Mouse (Mus musculus) heart, embryonic 14.5 days (tissue): ENCODE data around the gene Creb5. TPM values are rescaled to one million over a fixed set of nuclear protein-coding genes. Genes with fewer than 3 reads are reported as not detected.

Experiments used
- ATAC-seq: fragments of 200-750 bp; cut with Nextera tagmentation; 2 replicates; pipeline ENCODE4 v1.8.0; 2017; ENCODE audit warnings: low read depth, moderate TSS enrichment; ENCODE audit not compliant: insufficient number of reproducible peaks, insufficient read depth, low FRiP score
- H3K27ac ChIP-seq, 2 experiments: fragments of 200-500 bp in 1 of 2; fragments of 300-500 bp in 1 of 2; sonication (generic) in 1 of 2; replicated peaks in 1 of 2; 2 replicates each; pipeline ENCODE4 v1.5.1; 2012 to 2014; ENCODE audit warnings: low read depth in 2 of 2, low read length in 2 of 2, control low read depth in 1 of 2, mild to moderate bottlenecking in 1 of 2, mixed read lengths in 1 of 2; ENCODE audit not compliant: control insufficient read depth in 1 of 2, insufficient read depth in 1 of 2
- H3K27me3 ChIP-seq: fragments of 300-500 bp; sonication (generic); 2 replicates; pipeline ENCODE4 v1.6.1; 2014; ENCODE audit warnings: mild to moderate bottlenecking, low read length, control low read depth; ENCODE audit not compliant: control insufficient read depth, insufficient read depth
- H3K36me3 ChIP-seq: fragments of 300-500 bp; sonication (generic); 2 replicates; pipeline ENCODE4 v1.6.1; 2014; ENCODE audit warnings: mild to moderate bottlenecking, control low read depth, low read length, mixed read lengths; ENCODE audit not compliant: control insufficient read depth, insufficient read depth
- H3K4me1 ChIP-seq, 2 experiments: fragments of 200-500 bp in 1 of 2; fragments of 300-500 bp in 1 of 2; sonication (generic) in 1 of 2; 2 replicates each; pipeline ENCODE4 v1.6.1; 2012 to 2014; ENCODE audit warnings: low read length in 2 of 2, control low read depth in 1 of 2, mixed read lengths in 1 of 2; ENCODE audit not compliant: control insufficient read depth in 2 of 2, insufficient read depth in 2 of 2
- H3K4me2 ChIP-seq: fragments of 300-500 bp; sonication (generic); 2 replicates; pipeline ENCODE4 v1.6.1; 2014; ENCODE audit warnings: mild to moderate bottlenecking, low read length
- H3K4me3 ChIP-seq, 2 experiments: fragments of 200-500 bp in 1 of 2; fragments of 300-500 bp in 1 of 2; sonication (generic) in 1 of 2; 2 replicates each; pipeline ENCODE4 v1.5.1; 2012 to 2014; ENCODE audit warnings: low read length in 2 of 2, mild to moderate bottlenecking in 2 of 2, control low read depth in 1 of 2, low read depth in 1 of 2, moderate library complexity in 1 of 2; ENCODE audit not compliant: control insufficient read depth in 1 of 2, insufficient read depth in 1 of 2
- H3K9ac ChIP-seq: fragments of 300-500 bp; sonication (generic); 2 replicates; pipeline ENCODE4 v1.6.1; 2014; ENCODE audit warnings: mild to moderate bottlenecking, low read length
- H3K9me3 ChIP-seq: fragments of 300-500 bp; sonication (generic); 2 replicates; pipeline ENCODE4 v1.6.1; 2016; ENCODE audit warnings: low read length, control low read depth; ENCODE audit not compliant: control insufficient read depth
- WGBS: fragments of 180-500 bp; shearing (Covaris S2); extraction: QIAGEN DNeasy Blood & Tissue Kit; methylation state at CpG from one replicate; pipeline ENCODE4 v1.1.7; 2014; 5-methylcytosine and 5-hydroxymethylcytosine counted together
- polyA plus RNA-seq: library from polyadenylated mRNA; unstranded; fragments of >200 nt; fragmentation: Nextera tagmentation; extraction: Ambion mirVana; gene quantifications from 2 replicates; pipeline ENCODE4 v1.2.1, GENCODE M21; 2014

Creb5 gene
- polyA plus RNA-seq, 1 experiment from 2014 or later, result 38.3 TPM

DNA sequence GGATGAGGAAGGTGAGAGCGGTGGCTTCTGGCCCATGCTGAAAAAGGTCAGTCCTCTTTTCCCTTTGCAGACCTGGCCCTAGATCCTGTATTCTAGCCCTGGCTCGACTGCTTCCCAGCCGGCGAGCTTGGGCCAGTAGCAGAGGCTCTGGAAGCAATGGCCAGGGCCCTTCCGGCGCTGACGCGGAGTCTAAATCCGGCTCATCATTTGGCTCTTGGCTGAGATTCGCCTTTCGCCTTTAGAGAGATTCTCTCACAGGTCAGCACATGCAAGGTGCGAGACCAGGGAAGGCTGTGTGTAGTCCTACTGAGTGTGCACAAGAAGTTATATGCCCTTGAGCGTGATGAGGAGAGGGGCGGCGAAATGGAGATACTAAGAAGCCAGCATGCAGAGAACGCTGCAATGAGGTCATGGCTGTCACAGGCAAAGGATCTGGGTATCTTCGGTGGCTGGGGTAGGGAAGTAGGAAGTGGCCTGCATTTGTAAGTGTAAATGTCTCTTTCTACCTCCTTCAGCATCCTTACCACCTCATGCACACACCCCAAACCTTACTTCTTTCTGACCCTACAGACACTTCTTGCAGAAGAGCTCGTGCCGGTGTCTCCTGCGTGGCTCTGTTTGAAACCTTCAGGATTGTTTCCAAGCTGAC, 557 bp upstream of the Creb5 start:
- no peak for ATAC-seq
- peak overlapping the region; percentile 84 to 93 for H3K27ac ChIP-seq
- H3K4me2 ChIP-seq, result peak overlapping the region; percentile 87
- H3K4me1 ChIP-seq, result peaks cover 4 to 17% of the 10 kb centered on the region in 2 experiments
- WGBS, result 2% methylated on average over 20 of the region's 20 CpGs
- H3K27me3 ChIP-seq, result no peaks in the 10 kb centered on the region; the same call in 1 of the 2 replicates
- no peaks in the 10 kb centered on the region for H3K36me3 ChIP-seq
- H3K9ac ChIP-seq, result peak overlapping the region; percentile 93
- H3K9me3 ChIP-seq, result no peaks in the 10 kb centered on the region
- peak overlapping the region; percentile 58 to 83 for H3K4me3 ChIP-seq

- H3K4me2 ChIP-seq, result peak overlapping the region; percentile 87
- H3K9me3 ChIP-seq, result no peaks in the 10 kb centered on the region
- peak; percentile 27; the same call in 1 of the 2 replicates for ATAC-seq
- no peaks in the 10 kb centered on the region; the same call in 1 of the 2 replicates for H3K27me3 ChIP-seq
- H3K36me3 ChIP-seq, result no peaks in the 10 kb centered on the region
- peak overlapping the region; percentile 60 to 83 for H3K4me3 ChIP-seq
- H3K9ac ChIP-seq, result peak overlapping the region; percentile 93
- H3K4me1 ChIP-seq, result peaks cover 4 to 28% of the 10 kb centered on the region in 2 experiments
- H3K27ac ChIP-seq, result peak overlapping the region; percentile 93 to 95
- under 1% methylated on average over 61 of the region's 63 CpGs for WGBS
These were observed 702 bp downstream of the Creb5 start for GRCm38 (mm10) chr6:53287562-53288381.

DNA sequence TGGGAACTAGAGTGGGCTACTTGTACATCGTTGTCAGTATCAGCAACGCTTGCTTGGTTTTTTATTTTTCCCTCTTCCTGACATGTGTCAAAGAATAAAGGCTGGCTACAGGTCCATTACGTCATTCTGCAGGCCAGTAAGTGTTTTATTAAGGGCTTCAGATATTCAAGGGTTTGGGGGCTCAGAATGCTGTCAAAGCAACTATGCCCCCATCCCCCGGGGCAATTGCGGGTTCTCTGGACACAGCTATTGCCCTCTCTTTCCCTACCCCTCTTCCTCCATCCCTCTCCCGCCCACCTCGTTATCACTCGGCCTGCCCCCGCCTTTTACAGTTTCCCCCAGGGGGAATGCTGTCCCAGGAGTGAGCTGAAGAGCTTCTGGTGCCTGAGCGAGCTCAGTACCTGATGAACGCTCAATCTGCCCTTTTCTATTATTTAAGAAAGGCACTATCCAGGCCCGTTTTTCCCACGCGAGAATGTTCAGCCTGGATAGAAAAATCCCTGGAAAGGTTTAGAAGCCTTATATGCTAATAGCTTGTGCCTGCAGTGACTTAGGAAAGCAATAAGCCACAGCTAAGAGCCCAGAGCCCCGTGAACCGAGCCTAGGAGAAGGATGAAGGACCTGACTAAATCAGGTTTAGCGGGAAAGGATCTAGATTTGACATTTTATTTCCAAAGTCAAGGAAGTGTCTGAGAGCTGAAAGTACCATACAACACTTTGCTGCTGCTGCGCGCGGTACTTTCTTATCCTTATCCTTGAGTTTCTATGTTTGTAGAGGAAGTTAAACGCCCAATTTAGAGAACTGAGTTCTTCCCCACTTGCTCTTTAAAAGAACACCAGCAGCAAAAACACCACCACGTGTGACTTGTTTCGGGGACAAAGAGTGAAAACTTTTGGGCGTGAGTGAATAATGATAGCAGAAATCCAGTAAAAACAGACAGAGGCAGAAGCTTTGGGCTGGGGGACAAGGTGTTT, 1.8 kb downstream of the Creb5 start:
- no peaks in the 10 kb centered on the region; the same call in 1 of the 2 replicates for H3K27me3 ChIP-seq
- ATAC-seq, result no peak
- peak overlapping the region; percentile 87 for H3K4me2 ChIP-seq
- peaks cover 4 to 37% of the 10 kb centered on the region in 2 experiments for H3K4me1 ChIP-seq
- no peaks in the 10 kb centered on the region for H3K9me3 ChIP-seq
- peak overlapping the region; percentile 93 for H3K9ac ChIP-seq
- peak overlapping the region; percentile 60 to 83 for H3K4me3 ChIP-seq
- peak overlapping the region; percentile 93 to 95 for H3K27ac ChIP-seq
- H3K36me3 ChIP-seq, result no peaks in the 10 kb centered on the region
- WGBS, result 1% methylated on average over 24 of the region's 24 CpGs

DNA sequence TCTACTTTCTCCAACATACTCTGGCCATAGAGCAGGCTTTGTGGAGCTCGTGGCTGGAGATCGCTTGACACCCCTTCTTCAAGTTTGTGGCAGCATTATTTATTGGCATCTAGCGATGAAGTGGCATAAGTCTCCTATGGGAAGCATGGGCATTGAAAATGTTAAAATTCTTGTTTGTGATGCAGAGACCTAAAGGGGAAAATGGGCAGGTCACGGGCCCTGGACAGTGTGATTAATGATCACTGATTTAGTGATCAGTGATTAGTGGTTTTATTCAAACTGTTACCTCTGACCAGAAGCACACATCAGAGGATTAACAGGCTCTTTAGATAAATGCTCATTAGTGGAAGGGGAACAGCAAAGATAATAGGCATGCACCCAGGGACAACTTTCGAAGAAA, 2.6 kb downstream of the Creb5 start:
- H3K4me2 ChIP-seq, result peak overlapping the region; percentile 87

DNA sequence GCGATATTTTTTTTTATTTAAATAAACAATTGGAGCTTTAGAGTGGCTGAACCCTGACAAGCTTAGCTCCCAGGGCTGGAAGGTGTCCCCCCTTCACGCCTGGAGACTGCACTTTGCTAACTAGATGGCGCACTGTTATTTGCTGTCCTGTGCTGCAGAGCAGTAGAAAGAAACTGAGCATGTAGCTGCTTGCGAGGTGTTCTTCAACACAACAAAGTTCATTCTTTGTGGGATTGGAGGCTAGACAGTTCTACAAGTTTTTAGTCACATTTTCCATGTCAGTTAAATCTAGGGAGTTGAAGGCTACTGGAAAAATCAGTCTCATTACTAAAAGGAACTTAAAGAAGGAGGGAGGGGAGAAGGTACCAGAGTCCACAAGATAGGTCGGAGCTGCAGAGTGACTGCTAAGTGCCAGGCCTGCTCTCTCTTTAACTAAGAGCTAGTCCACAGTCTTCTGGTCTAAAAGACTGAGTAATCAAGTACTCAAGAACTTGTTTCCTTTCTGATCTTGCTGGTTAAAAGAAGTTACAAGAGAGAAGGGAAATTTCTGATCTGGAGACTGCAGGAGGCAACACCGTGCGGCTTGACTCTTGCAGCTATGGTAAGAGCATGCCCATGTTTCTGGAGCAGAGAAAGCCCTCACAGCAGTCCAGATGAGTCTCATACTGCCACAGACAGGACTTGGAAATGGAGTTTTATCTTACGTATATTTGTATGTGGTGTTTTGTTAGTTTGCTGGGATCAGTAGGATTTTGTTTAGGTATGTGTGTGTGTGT, 3.3 kb downstream of the Creb5 start:
- H3K27ac ChIP-seq, result peak overlapping the region in 1 of 2 experiments; percentile 69; a peak in 2 of 4 replicates
- 42% methylated on average over 8 of the region's 8 CpGs for WGBS

More for the DNA sequence above, 2.6 kb downstream of the Creb5 start:
- H3K27me3 ChIP-seq, result no peaks in the 10 kb centered on the region
- no peaks in the 10 kb centered on the region for H3K36me3 ChIP-seq
- 19% methylated on average over 5 of the region's 5 CpGs for WGBS
- no peak for ATAC-seq
- peak overlapping the region; percentile 60 to 83; a peak in 3 of 4 replicates for H3K4me3 ChIP-seq
- peak overlapping the region; percentile 1 to 93; a peak in 2 of 4 replicates for H3K27ac ChIP-seq
- H3K4me1 ChIP-seq, result peaks cover 10 to 45% of the 10 kb centered on the region in 2 experiments
- no peaks in the 10 kb centered on the region for H3K9me3 ChIP-seq
- H3K9ac ChIP-seq, result peak overlapping the region; percentile 93

DNA sequence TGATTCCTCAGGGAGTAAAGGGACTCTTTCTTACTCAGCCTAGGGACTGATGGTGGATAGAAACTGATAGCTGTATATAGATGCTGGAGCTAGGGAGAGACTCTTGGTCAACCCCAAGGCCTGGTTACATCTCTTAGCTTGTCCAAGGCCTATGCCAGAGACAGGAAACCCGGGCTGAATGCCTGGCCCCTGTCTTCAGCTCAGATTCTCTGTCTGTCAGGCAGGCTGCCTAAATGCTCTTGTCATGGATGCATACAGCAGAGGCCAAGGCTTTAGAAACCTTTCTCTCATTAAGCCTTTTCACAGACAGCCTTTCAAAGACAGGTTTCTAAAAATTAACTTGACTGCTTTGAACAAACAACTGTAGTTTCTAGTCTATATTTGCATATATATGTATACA, 5.9 kb downstream of the Creb5 start:
- ATAC-seq, result no peak
- H3K9ac ChIP-seq, result no peak overlapping the region; the same call in 1 of the 2 replicates

More for the DNA sequence above, 3.3 kb downstream of the Creb5 start:
- no peaks in the 10 kb centered on the region for H3K27me3 ChIP-seq
- peak overlapping the region; percentile 93 for H3K9ac ChIP-seq
- H3K4me3 ChIP-seq, result peak overlapping the region in 1 of 2 experiments; percentile 83; a peak in 3 of 4 replicates
- H3K4me2 ChIP-seq, result peak overlapping the region; percentile 87
- H3K36me3 ChIP-seq, result no peaks in the 10 kb centered on the region
- H3K9me3 ChIP-seq, result no peaks in the 10 kb centered on the region
- H3K4me1 ChIP-seq, result peaks cover 11 to 48% of the 10 kb centered on the region in 2 experiments
- ATAC-seq, result no peak

More for the DNA sequence above, 5.9 kb downstream of the Creb5 start:
- H3K27me3 ChIP-seq, result no peaks in the 10 kb centered on the region
- peaks cover 7 to 48% of the 10 kb centered on the region in 2 experiments; a peak in 3 of 4 replicates for H3K4me1 ChIP-seq
- H3K4me2 ChIP-seq, result no peak overlapping the region
- no peaks in the 10 kb centered on the region for H3K9me3 ChIP-seq
- H3K27ac ChIP-seq, result no peak overlapping the region
- WGBS, result 18% methylated on average over 1 of the region's 1 CpGs
- H3K4me3 ChIP-seq, result no peak overlapping the region
- no peaks in the 10 kb centered on the region for H3K36me3 ChIP-seq
